Mouse (Mus musculus): ENCODE results near the gene Usp39. TPM values are rescaled to one million over a fixed set of nuclear protein-coding genes. Genes with fewer than 3 reads are reported as not detected.

The Usp39 gene
- polyA plus RNA-seq, 1 experiment from 2014 or later = 20.1 TPM

DNA sequence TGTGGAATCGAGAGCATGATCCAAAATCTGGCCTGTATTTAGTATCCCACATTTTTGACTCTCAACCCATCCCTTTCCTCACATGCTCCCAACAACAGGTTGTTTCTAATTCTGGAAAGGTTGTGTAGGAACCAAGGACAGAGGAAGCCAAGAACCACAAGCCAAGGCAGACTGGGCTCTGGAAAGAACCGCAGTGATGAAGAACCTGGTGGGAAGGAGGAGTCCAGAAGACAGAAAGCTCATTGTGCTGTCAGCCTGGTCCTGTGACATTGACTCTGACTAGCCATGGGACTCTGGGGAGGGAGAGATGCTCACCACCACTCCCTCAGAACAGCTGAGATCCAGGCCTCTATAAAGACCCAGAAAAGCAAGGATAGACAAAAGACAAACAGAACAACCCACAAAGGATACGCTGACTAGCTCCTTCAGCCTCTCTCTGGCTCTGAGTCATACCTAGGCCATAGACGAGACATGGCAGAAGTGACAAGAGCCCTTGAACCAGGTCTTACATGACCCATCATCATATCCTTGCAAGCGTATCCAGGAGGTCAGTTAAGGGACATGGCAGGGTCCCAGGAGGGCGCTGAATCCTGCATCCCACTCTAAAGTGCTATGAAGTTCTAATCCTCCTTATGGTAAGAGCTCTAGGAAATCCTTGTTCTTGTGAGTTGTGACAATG, 38.3 kb upstream of the Usp39 start:
- DNase-seq (ENCODE audit: low spot score) = no peak
- Histone ChIP-seq H3K27ac (replicated peaks) (no peak overlapping the region), H3K9me3 (ENCODE audit: control insufficient read depth, low read length) (no peaks in the 10 kb centered on the region), H3K36me3 (ENCODE audit: control insufficient read depth, insufficient read depth, low read length) (peaks cover 6% of the 10 kb centered on the region; the same call in 1 of the 2 replicates), H3K4me3 (ENCODE audit: low read depth, low read length) (no peak overlapping the region), H3K9ac (ENCODE audit: low read length) (no peak overlapping the region), H3K4me2 (replicated peaks; ENCODE audit: low read depth) (no peak overlapping the region), H3K4me1 (replicated peaks; ENCODE audit: control insufficient read depth, insufficient read depth) (no peaks in the 10 kb centered on the region), H3K27me3 (ENCODE audit: control insufficient read depth, insufficient read depth, low read length) (no peaks in the 10 kb centered on the region)
- 77% methylated on average over 6 of the region's 6 CpGs for WGBS
- ATAC-seq (ENCODE audit: low FRiP score, low TSS enrichment) = no peak
- no peak for TF ChIP-seq CTCF (IDR thresholded peaks at IDR 0.05; ENCODE audit: low read depth)
- no peak for TF ChIP-seq EP300 (optimal IDR thresholded peaks at IDR 0.05)

DNA sequence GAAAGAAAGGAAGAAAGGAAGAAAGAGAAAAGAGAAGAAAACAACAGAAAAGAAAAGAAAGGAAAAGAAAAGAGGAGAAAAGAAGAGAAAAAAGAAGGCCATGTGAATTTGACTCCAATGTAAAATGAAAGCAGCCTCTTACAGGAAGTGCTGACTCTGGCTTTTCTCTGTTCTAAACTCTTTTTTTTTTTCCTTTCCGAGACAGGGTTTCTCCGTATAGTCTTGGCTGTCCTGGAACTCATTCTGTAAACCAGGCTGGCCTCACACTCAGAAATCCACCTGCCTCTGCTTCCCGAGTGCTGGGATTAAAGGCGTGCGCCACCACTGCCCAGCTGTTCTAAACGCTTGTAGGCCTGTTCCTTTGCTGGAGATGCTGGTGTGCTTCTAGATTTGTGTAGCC, 37.5 kb upstream of the Usp39 start:
- no peak for DNase-seq (ENCODE audit: low spot score)
- Histone ChIP-seq H3K4me2 (replicated peaks; ENCODE audit: low read depth) (no peak overlapping the region), H3K9ac (ENCODE audit: low read length) (no peak overlapping the region), H3K4me1 (replicated peaks; ENCODE audit: control insufficient read depth, insufficient read depth) (no peaks in the 10 kb centered on the region), H3K4me3 (ENCODE audit: low read depth, low read length) (no peak overlapping the region), H3K9me3 (ENCODE audit: control insufficient read depth, low read length) (no peaks in the 10 kb centered on the region), H3K27me3 (ENCODE audit: control insufficient read depth, insufficient read depth, low read length) (no peaks in the 10 kb centered on the region), H3K36me3 (ENCODE audit: control insufficient read depth, insufficient read depth, low read length) (peaks cover 6% of the 10 kb centered on the region; the same call in 1 of the 2 replicates), H3K27ac (replicated peaks) (no peak overlapping the region)
- ATAC-seq (ENCODE audit: low FRiP score, low TSS enrichment) = no peak
- WGBS = 75% methylated on average over 6 of the region's 6 CpGs
- TF ChIP-seq EP300 (optimal IDR thresholded peaks at IDR 0.05) (no peak), CTCF (IDR thresholded peaks at IDR 0.05; ENCODE audit: low read depth) (no peak)

DNA sequence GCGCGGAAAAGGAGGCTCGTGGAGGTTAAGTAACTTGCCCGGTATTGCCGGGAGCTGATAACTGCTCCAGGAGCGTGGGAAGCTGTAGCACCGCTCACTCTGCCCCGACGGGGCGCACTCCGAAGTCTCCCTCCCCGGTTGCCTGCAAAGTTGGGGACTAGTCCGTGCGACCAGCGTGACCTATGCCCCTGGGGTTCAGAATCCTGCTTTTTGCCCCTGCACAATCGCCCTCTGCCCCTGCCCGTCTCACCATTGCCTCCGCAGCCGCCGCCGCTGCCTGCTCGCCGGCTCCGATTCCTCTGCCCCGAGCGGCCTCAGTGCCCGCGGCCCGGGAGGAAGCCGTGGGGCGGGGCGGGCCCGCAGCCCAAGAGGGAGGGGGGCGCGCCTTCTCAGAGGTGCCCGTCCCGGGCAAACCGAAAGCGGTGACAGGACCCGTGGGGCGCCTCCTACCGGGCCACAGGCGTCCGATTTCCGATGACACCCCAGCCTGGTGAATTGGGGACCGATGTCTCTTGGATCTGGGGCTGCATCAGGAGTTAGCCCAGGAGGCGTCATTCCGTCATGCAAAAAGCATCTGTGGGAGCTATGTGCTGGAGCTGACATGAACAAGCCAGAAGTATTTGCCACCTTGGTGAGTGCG, 35.3 kb upstream of the Usp39 start, which contains the start of gene Vamp5:
Vamp5 (minus strand) TSS at position 338 of the 640 bp plus-strand sequence.
- WGBS = under 1% methylated on average over 47 of the region's 49 CpGs
- no peaks in the 10 kb centered on the region for H3K4me1 ChIP-seq (replicated peaks; ENCODE audit: control insufficient read depth, insufficient read depth)
- no peaks in the 10 kb centered on the region for H3K27me3 ChIP-seq (ENCODE audit: control insufficient read depth, insufficient read depth, low read length)
- H3K36me3 ChIP-seq (ENCODE audit: control insufficient read depth, insufficient read depth, low read length) = peaks cover 4% of the 10 kb centered on the region; the same call in 1 of the 2 replicates
- no peaks in the 10 kb centered on the region for H3K9me3 ChIP-seq (ENCODE audit: control insufficient read depth, low read length)
- ATAC-seq (ENCODE audit: low FRiP score, low TSS enrichment) (peak; percentile 82), DNase-seq (ENCODE audit: low spot score) (peak; percentile 87)
- H3K4me2 ChIP-seq (replicated peaks; ENCODE audit: low read depth) = peak within 1 kb of the TSS; percentile 65
- no peak for TF ChIP-seq EP300 (optimal IDR thresholded peaks at IDR 0.05)
- peak; percentile 62 for TF ChIP-seq CTCF (IDR thresholded peaks at IDR 0.05; ENCODE audit: low read depth)
- H3K9ac ChIP-seq (ENCODE audit: low read length) = peak within 1 kb of the TSS; percentile 69
- H3K27ac ChIP-seq (replicated peaks) = peak within 1 kb of the TSS; percentile 67
- peak within 1 kb of the TSS; percentile 58 for H3K4me3 ChIP-seq (ENCODE audit: low read depth, low read length)

DNA sequence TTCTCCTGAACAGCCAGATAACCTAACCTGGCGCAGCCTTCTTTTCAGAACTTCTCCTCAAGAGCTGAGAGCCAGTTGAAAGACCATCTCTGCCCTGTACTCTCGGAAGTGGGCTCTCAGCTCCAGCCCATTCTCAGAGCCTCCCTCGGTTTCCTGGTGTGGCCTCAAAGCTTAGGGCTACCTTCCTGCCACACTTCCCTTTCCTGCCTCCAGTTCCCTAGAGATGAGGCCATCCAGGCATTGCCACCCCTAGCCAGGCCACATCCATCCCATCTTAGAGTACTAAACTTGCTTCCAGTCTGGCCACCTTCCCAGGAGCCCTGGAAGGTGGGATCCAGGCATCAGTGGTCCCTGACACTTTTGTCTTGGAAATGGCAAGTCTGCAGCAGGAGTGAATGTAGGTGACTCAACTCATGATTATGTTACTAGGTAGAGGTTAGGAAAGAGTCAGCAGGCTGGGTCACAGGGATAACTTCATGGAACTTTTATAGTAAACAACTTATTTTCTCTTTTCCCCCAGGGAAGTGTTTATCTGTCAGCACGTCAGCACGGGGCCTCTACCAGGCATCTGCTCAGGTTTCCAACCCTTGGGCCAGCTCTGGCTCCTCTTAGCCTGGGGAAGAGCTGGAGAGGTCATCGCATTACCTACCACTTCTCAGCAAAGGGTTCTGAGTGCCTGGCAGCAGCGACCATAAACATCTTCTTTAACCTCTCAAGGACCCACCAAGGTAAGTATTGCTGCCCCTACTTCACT, 34.6 kb upstream of the Usp39 start:
- Histone ChIP-seq H3K27me3 (ENCODE audit: control insufficient read depth, insufficient read depth, low read length) (no peaks in the 10 kb centered on the region), H3K4me2 (replicated peaks; ENCODE audit: low read depth) (peak overlapping the region; percentile 65), H3K4me1 (replicated peaks; ENCODE audit: control insufficient read depth, insufficient read depth) (no peaks in the 10 kb centered on the region), H3K9ac (ENCODE audit: low read length) (peak overlapping the region; percentile 69), H3K27ac (replicated peaks) (peak overlapping the region; percentile 67), H3K36me3 (ENCODE audit: control insufficient read depth, insufficient read depth, low read length) (no peaks in the 10 kb centered on the region), H3K9me3 (ENCODE audit: control insufficient read depth, low read length) (no peaks in the 10 kb centered on the region), H3K4me3 (ENCODE audit: low read depth, low read length) (peak overlapping the region; percentile 58)
- DNase-seq (ENCODE audit: low spot score) (no peak), ATAC-seq (ENCODE audit: low FRiP score, low TSS enrichment) (0 out of 2 replicates have a peak, but pooled peaks have one; percentile 1)
- WGBS = 43% methylated on average over 7 of the region's 7 CpGs
- TF ChIP-seq CTCF (IDR thresholded peaks at IDR 0.05; ENCODE audit: low read depth) (no peak), EP300 (optimal IDR thresholded peaks at IDR 0.05) (no peak)

DNA sequence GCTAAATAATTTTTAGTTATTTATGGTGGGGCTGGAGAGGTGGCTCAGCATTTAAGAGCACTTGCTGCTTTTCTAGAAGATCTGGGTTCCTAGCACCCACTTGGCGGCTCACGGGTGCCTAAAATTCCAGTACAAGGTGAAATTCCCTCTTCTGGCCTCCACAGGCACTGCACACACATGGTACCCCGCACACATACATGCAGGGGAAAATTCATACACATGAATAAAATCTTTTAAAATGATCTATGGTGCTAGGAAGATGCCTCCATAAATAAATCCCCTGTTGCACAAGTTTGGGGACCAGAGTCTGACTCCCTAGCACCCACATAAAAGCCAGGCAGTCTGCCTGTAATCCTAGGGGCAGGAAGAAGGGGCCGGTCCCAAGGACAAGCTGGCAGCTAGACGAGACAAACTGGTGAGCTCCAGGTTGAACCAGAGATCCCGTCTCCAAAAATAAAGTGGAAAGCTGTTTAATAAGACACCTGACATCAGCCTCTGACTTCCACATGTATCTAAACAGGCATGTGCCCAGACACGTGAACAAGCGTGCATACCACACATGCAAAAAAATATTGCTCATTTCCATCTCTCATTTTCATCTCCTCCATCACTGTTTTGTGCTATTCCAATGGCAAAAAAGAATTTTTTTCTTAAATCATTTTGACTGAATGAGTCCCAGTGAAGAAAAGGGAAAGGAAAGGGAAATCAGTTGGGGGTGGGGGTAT, 33.7 kb upstream of the Usp39 start:
- Histone ChIP-seq H3K36me3 (ENCODE audit: control insufficient read depth, insufficient read depth, low read length) (no peaks in the 10 kb centered on the region), H3K27ac (replicated peaks) (no peak overlapping the region), H3K9ac (ENCODE audit: low read length) (no peak overlapping the region), H3K9me3 (ENCODE audit: control insufficient read depth, low read length) (no peaks in the 10 kb centered on the region), H3K4me3 (ENCODE audit: low read depth, low read length) (no peak overlapping the region), H3K4me2 (replicated peaks; ENCODE audit: low read depth) (no peak overlapping the region), H3K4me1 (replicated peaks; ENCODE audit: control insufficient read depth, insufficient read depth) (no peaks in the 10 kb centered on the region), H3K27me3 (ENCODE audit: control insufficient read depth, insufficient read depth, low read length) (no peaks in the 10 kb centered on the region)
- ATAC-seq (ENCODE audit: low FRiP score, low TSS enrichment) = no peak
- WGBS = 88% methylated on average over 8 of the region's 8 CpGs
- TF ChIP-seq CTCF (IDR thresholded peaks at IDR 0.05; ENCODE audit: low read depth) (no peak), EP300 (optimal IDR thresholded peaks at IDR 0.05) (no peak)
- DNase-seq (ENCODE audit: low spot score) = no peak

Measured in stomach, postnatal 0 days (tissue).